Mouse (Mus musculus) granulocyte monocyte progenitor cell, adult 5-6 weeks (primary cell): ENCODE measurements around the gene Acta2. TPM values are rescaled to one million over a fixed set of nuclear protein-coding genes. Genes with fewer than 3 reads are reported as not detected.

Experiments used
- ATAC-seq: replicated peaks from 2 replicates; pipeline ENCODE4 v1.8.0; 2016; ENCODE audit warnings: mild to moderate bottlenecking, moderate TSS enrichment, inconsistent platforms; ENCODE audit not compliant: poor library complexity, severe bottlenecking
- total RNA-seq, 2 experiments: library from RNA; stranded (forward) in 1 of 2; stranded (reverse) in 1 of 2; fragments of 200-712, 200-1000 nt in 1 of 2; fragments of >200 nt in 1 of 2; fragmentation: Nextera tagmentation in 1 of 2; gene quantifications; 2 replicates each; pipeline ENCODE4 v1.2.3; 2014 to 2017

The Acta2 gene
- total RNA-seq (2014; fragmentation: Nextera tagmentation) (2.1 TPM in 1 of 2 replicates, not detected in the other), total RNA-seq (2017) (0.17 and 0.21 TPM in 2 replicates)

- no peak for ATAC-seq
These were observed at the start of gene Acta2 for GRCm38 (mm10) chr19:34254880-34255681. TSS of gene Acta2 (minus strand) at chr19:34255590.

- ATAC-seq = no peak
These were observed 49.5 kb upstream of the Acta2 start for GRCm38 (mm10) chr19:34304917-34305316.

GRCm38 (mm10) chr19:34300430-34300829, 45.0 kb upstream of the Acta2 start:
- ATAC-seq = no peak

GRCm38 (mm10) chr19:34299229-34299628, 43.8 kb upstream of the Acta2 start:
- no peak for ATAC-seq

- ATAC-seq = no peak
These were observed 43.1 kb upstream of the Acta2 start for GRCm38 (mm10) chr19:34298531-34298930.

- no peak for ATAC-seq
These were observed 40.1 kb upstream of the Acta2 start for GRCm38 (mm10) chr19:34295442-34295841.

- no peak for ATAC-seq
These were observed 38.1 kb upstream of the Acta2 start for GRCm38 (mm10) chr19:34293376-34293947.

- no peak for ATAC-seq
These were observed 37.3 kb upstream of the Acta2 start for GRCm38 (mm10) chr19:34292701-34293100.

- no peak for ATAC-seq
These were observed 36.6 kb upstream of the Acta2 start for GRCm38 (mm10) chr19:34291956-34292355.

GRCm38 (mm10) chr19:34291379-34291778, 36.0 kb upstream of the Acta2 start:
- no peak for ATAC-seq

GRCm38 (mm10) chr19:34290872-34291341, 35.5 kb upstream of the Acta2 start:
- ATAC-seq = no peak

GRCm38 (mm10) chr19:34289948-34290789, 34.8 kb upstream of the Acta2 start, which contains the start of gene Fas:
TSS of gene Fas (plus strand) at chr19:34290666.
- ATAC-seq = peak; percentile 88

- no peak for ATAC-seq
These were observed 33.3 kb upstream of the Acta2 start for GRCm38 (mm10) chr19:34288696-34289095.

GRCm38 (mm10) chr19:34287656-34288415, 32.4 kb upstream of the Acta2 start:
- ATAC-seq = no peak

- ATAC-seq = no peak
These were observed 31.8 kb upstream of the Acta2 start for GRCm38 (mm10) chr19:34287221-34287620.

- ATAC-seq = no peak
These were observed 29.4 kb upstream of the Acta2 start for GRCm38 (mm10) chr19:34284826-34285225.

GRCm38 (mm10) chr19:34284383-34284782, 29.0 kb upstream of the Acta2 start:
- ATAC-seq = peak; percentile 44

- ATAC-seq = peak; percentile 39; the same call in 1 of the 2 replicates
These were observed 28.2 kb upstream of the Acta2 start for GRCm38 (mm10) chr19:34283614-34284013.

- no peak for ATAC-seq
These were observed 22.7 kb upstream of the Acta2 start for GRCm38 (mm10) chr19:34278078-34278477.

- ATAC-seq = no peak
These were observed 17.7 kb upstream of the Acta2 start for GRCm38 (mm10) chr19:34273073-34273472.
